Mouse (Mus musculus): ENCODE data around the gene 4931428F04Rik. TPM values are rescaled to one million over a fixed set of nuclear protein-coding genes. Genes with fewer than 3 reads are reported as not detected.

Gene 4931428F04Rik
- total RNA-seq, 2 experiments from 2014 or later: 2.3 to 3.1 TPM

Small RNA genes within 50 kb of the gene (microRNA-seq; reads per million reads assigned to microRNA genes)
- gene Gm27320 (0 reads per million in 2 experiments), gene Mir328 (452 to 557 reads per million in 2 experiments)

Other genes with a start within 250 kb of the 4931428F04Rik start
- not detected for gene Ces3a, start 241.3 kb downstream of the 4931428F04Rik start, total RNA-seq (2021)
- gene Ces3b, start 206.1 kb downstream of the 4931428F04Rik start, total RNA-seq (2021): not detected
- not detected for gene Ces4a, start 158.1 kb downstream of the 4931428F04Rik start, total RNA-seq (2021)
- gene Cbfb, start 119.2 kb downstream of the 4931428F04Rik start, total RNA-seq (2021): 10 to 100 TPM; 39.8 to 46.9 TPM
- gene D230025D16Rik, start 64.7 kb downstream of the 4931428F04Rik start, total RNA-seq (2021): 10 to 100 TPM; 16.1 to 18.4 TPM
- 1 to 10 TPM; 8.6 to 9.9 TPM for gene B3gnt9, start 34.7 kb downstream of the 4931428F04Rik start, total RNA-seq (2021)
- gene Tradd, start 25.3 kb downstream of the 4931428F04Rik start, total RNA-seq (2021): 1 to 10 TPM; 3.3 to 4.4 TPM
- 1 to 10 TPM in 1 of 2 experiments, under 1 TPM in 1; 0.85 to 1.6 TPM for gene Fbxl8, start 25.2 kb downstream of the 4931428F04Rik start, total RNA-seq (2021)
- under 1 TPM; 0.42 to 0.70 TPM for gene Hsf4, start 20.1 kb downstream of the 4931428F04Rik start, total RNA-seq (2021)
- 10 to 100 TPM; 22.3 to 22.8 TPM for gene Nol3, start 13.7 kb downstream of the 4931428F04Rik start, total RNA-seq (2021)
- gene Exoc3l, start 6.2 kb upstream of the 4931428F04Rik start, total RNA-seq (2021): 1 to 10 TPM; 3.9 to 9.1 TPM
- 10 to 100 TPM; 18.7 to 22.3 TPM for gene E2f4, start 7.8 kb upstream of the 4931428F04Rik start, total RNA-seq (2021)
- gene Elmo3, start 15.7 kb upstream of the 4931428F04Rik start, total RNA-seq (2021): under 1 TPM; 0.77 to 0.80 TPM
- 1 to 10 TPM; 1.5 to 2.4 TPM for gene Lrrc29, start 36.4 kb upstream of the 4931428F04Rik start, total RNA-seq (2021)
- 10 to 100 TPM; 23.6 to 27.1 TPM for gene Tmem208, start 36.5 kb upstream of the 4931428F04Rik start, total RNA-seq (2021)
- gene Fhod1, start 58.1 kb upstream of the 4931428F04Rik start, total RNA-seq (2021): 10 to 100 TPM in 1 of 2 experiments, 1 to 10 TPM in 1; 8.9 to 14.7 TPM
- 1 to 10 TPM; 1.4 to 2.4 TPM for gene Slc9a5, start 59.0 kb upstream of the 4931428F04Rik start, total RNA-seq (2021)
- gene Plekhg4, start 83.4 kb upstream of the 4931428F04Rik start, total RNA-seq (2021): under 1 TPM; 0.07 to 0.79 TPM
- gene Kctd19, start 123.6 kb upstream of the 4931428F04Rik start, total RNA-seq (2021): under 1 TPM in 1 of 2 experiments, not detected in 1; 0.07 TPM
- 1 to 10 TPM in 1 of 2 experiments, under 1 TPM in 1; 0.93 to 1.1 TPM for gene Lrrc36, start 123.7 kb upstream of the 4931428F04Rik start, total RNA-seq (2021)
- 100 to 1,000 TPM; 260 to 285 TPM for gene Tppp3, start 181.7 kb upstream of the 4931428F04Rik start, total RNA-seq (2021)
- 10 to 100 TPM; 10.9 to 15.9 TPM for gene Zdhhc1, start 207.0 kb upstream of the 4931428F04Rik start, total RNA-seq (2021)
- gene Hsd11b2, start 228.9 kb upstream of the 4931428F04Rik start, total RNA-seq (2021): 1 to 10 TPM; 4.4 to 4.5 TPM